Mouse (Mus musculus): Measurements from ENCODE around the gene 2810408A11Rik. TPM values are rescaled to one million over a fixed set of nuclear protein-coding genes. Genes with fewer than 3 reads are reported as not detected.

Gene 2810408A11Rik
- polyA plus RNA-seq, 1 experiment from 2014 or later, result 14.8 TPM

Small RNAs within 50 kb of the gene (microRNA-seq; reads per million reads assigned to microRNA genes)
- gene Mir6924, result not detected

Other genes with a start within 250 kb of the 2810408A11Rik start
- 0.16 TPM in 1 of 2 replicates, not detected in the other for gene Sox15, start 245.7 kb downstream of the 2810408A11Rik start, polyA plus RNA-seq (2016; fragmentation: Nextera tagmentation; extraction: Ambion mirVana)
- gene Mpdu1, start 238.3 kb downstream of the 2810408A11Rik start, polyA plus RNA-seq (2016; fragmentation: Nextera tagmentation; extraction: Ambion mirVana), result 85.1 and 86.2 TPM in 2 replicates
- 7.0 and 7.4 TPM in 2 replicates for gene Cd68, start 234.8 kb downstream of the 2810408A11Rik start, polyA plus RNA-seq (2016; fragmentation: Nextera tagmentation; extraction: Ambion mirVana)
- 710 and 716 TPM in 2 replicates for gene Eif4a1, start 228.6 kb downstream of the 2810408A11Rik start, polyA plus RNA-seq (2016; fragmentation: Nextera tagmentation; extraction: Ambion mirVana)
- 112 and 114 TPM in 2 replicates for gene Senp3, start 218.9 kb downstream of the 2810408A11Rik start, polyA plus RNA-seq (2016; fragmentation: Nextera tagmentation; extraction: Ambion mirVana)
- gene Tnfsf13, start 215.2 kb downstream of the 2810408A11Rik start, polyA plus RNA-seq (2016; fragmentation: Nextera tagmentation; extraction: Ambion mirVana), result 0.11 and 0.30 TPM in 2 replicates
- gene Tnfsf12, start 205.1 kb downstream of the 2810408A11Rik start, polyA plus RNA-seq (2016; fragmentation: Nextera tagmentation; extraction: Ambion mirVana), result 1.2 and 1.4 TPM in 2 replicates
- 1.0 and 1.3 TPM in 2 replicates for gene Tnfsfm13, start 204.9 kb downstream of the 2810408A11Rik start, polyA plus RNA-seq (2016; fragmentation: Nextera tagmentation; extraction: Ambion mirVana)
- 25.6 and 32.2 TPM in 2 replicates for gene Polr2a, start 142.3 kb downstream of the 2810408A11Rik start, polyA plus RNA-seq (2016; fragmentation: Nextera tagmentation; extraction: Ambion mirVana)
- gene Slc35g3, start 139.0 kb downstream of the 2810408A11Rik start, polyA plus RNA-seq (2016; fragmentation: Nextera tagmentation; extraction: Ambion mirVana), result 0.09 TPM in 1 of 2 replicates, not detected in the other
- gene Zbtb4, start 135.1 kb downstream of the 2810408A11Rik start, polyA plus RNA-seq (2016; fragmentation: Nextera tagmentation; extraction: Ambion mirVana), result 0.64 and 0.91 TPM in 2 replicates
- 1.1 TPM in 2 replicates for gene Chrnb1, start 105.0 kb downstream of the 2810408A11Rik start, polyA plus RNA-seq (2016; fragmentation: Nextera tagmentation; extraction: Ambion mirVana)
- gene Fgf11, start 99.1 kb downstream of the 2810408A11Rik start, polyA plus RNA-seq (2016; fragmentation: Nextera tagmentation; extraction: Ambion mirVana), result 1.0 and 1.4 TPM in 2 replicates
- gene Tmem102, start 95.4 kb downstream of the 2810408A11Rik start, polyA plus RNA-seq (2016; fragmentation: Nextera tagmentation; extraction: Ambion mirVana), result 0.90 and 0.99 TPM in 2 replicates
- not detected in 2 replicates for gene Gm39566, start 85.7 kb downstream of the 2810408A11Rik start, polyA plus RNA-seq (2016; fragmentation: Nextera tagmentation; extraction: Ambion mirVana)
- not detected in 2 replicates for gene Spem2, start 82.5 kb downstream of the 2810408A11Rik start, polyA plus RNA-seq (2016; fragmentation: Nextera tagmentation; extraction: Ambion mirVana)
- gene Spem1, start 78.8 kb downstream of the 2810408A11Rik start, polyA plus RNA-seq (2016; fragmentation: Nextera tagmentation; extraction: Ambion mirVana), result 0.12 and 0.19 TPM in 2 replicates
- 6.1 and 8.6 TPM in 2 replicates for gene Nlgn2, start 63.2 kb downstream of the 2810408A11Rik start, polyA plus RNA-seq (2016; fragmentation: Nextera tagmentation; extraction: Ambion mirVana)
- 345 and 346 TPM in 2 replicates for gene Tmem256, start 62.5 kb downstream of the 2810408A11Rik start, polyA plus RNA-seq (2016; fragmentation: Nextera tagmentation; extraction: Ambion mirVana)
- 70.4 and 81.8 TPM in 2 replicates for gene Plscr3, start 54.6 kb downstream of the 2810408A11Rik start, polyA plus RNA-seq (2016; fragmentation: Nextera tagmentation; extraction: Ambion mirVana)
- 0.41 and 0.44 TPM in 2 replicates for gene Tnk1, start 42.3 kb downstream of the 2810408A11Rik start, polyA plus RNA-seq (2016; fragmentation: Nextera tagmentation; extraction: Ambion mirVana)
- not detected in 2 replicates for gene Tmem95, start 23.0 kb downstream of the 2810408A11Rik start, polyA plus RNA-seq (2016; fragmentation: Nextera tagmentation; extraction: Ambion mirVana)
- 6.4 and 7.0 TPM in 2 replicates for gene Kctd11, start 19.6 kb downstream of the 2810408A11Rik start, polyA plus RNA-seq (2016; fragmentation: Nextera tagmentation; extraction: Ambion mirVana)
- 1.0 and 1.2 TPM in 2 replicates for gene Acap1, start 5.4 kb downstream of the 2810408A11Rik start, polyA plus RNA-seq (2016; fragmentation: Nextera tagmentation; extraction: Ambion mirVana)
- gene Neurl4, start 85 bp upstream of the 2810408A11Rik start, polyA plus RNA-seq (2016; fragmentation: Nextera tagmentation; extraction: Ambion mirVana), result 12.8 and 14.3 TPM in 2 replicates
- gene Gps2, start 12.9 kb upstream of the 2810408A11Rik start, polyA plus RNA-seq (2016; fragmentation: Nextera tagmentation; extraction: Ambion mirVana), result 98.4 and 111 TPM in 2 replicates
- gene Eif5a, start 21.0 kb upstream of the 2810408A11Rik start, polyA plus RNA-seq (2016; fragmentation: Nextera tagmentation; extraction: Ambion mirVana), result 2,258 and 2,701 TPM in 2 replicates
- 2.4 and 2.8 TPM in 2 replicates for gene Ybx2, start 34.8 kb upstream of the 2810408A11Rik start, polyA plus RNA-seq (2016; fragmentation: Nextera tagmentation; extraction: Ambion mirVana)
- gene Slc2a4, start 47.2 kb upstream of the 2810408A11Rik start, polyA plus RNA-seq (2016; fragmentation: Nextera tagmentation; extraction: Ambion mirVana), result 12.6 and 12.8 TPM in 2 replicates
- 7.1 and 7.6 TPM in 2 replicates for gene Cldn7, start 63.8 kb upstream of the 2810408A11Rik start, polyA plus RNA-seq (2016; fragmentation: Nextera tagmentation; extraction: Ambion mirVana)
- 20.5 and 26.3 TPM in 2 replicates for gene Ctdnep1, start 80.2 kb upstream of the 2810408A11Rik start, polyA plus RNA-seq (2016; fragmentation: Nextera tagmentation; extraction: Ambion mirVana)
- gene Elp5, start 81.5 kb upstream of the 2810408A11Rik start, polyA plus RNA-seq (2016; fragmentation: Nextera tagmentation; extraction: Ambion mirVana), result 151 and 155 TPM in 2 replicates
- gene Gabarap, start 90.2 kb upstream of the 2810408A11Rik start, polyA plus RNA-seq (2016; fragmentation: Nextera tagmentation; extraction: Ambion mirVana), result 409 and 454 TPM in 2 replicates
- gene Phf23, start 94.8 kb upstream of the 2810408A11Rik start, polyA plus RNA-seq (2016; fragmentation: Nextera tagmentation; extraction: Ambion mirVana), result 95.1 and 96.3 TPM in 2 replicates
- 52.1 and 54.1 TPM in 2 replicates for gene Dvl2, start 99.6 kb upstream of the 2810408A11Rik start, polyA plus RNA-seq (2016; fragmentation: Nextera tagmentation; extraction: Ambion mirVana)
- 42.2 and 48.6 TPM in 2 replicates for gene Acadvl, start 114.4 kb upstream of the 2810408A11Rik start, polyA plus RNA-seq (2016; fragmentation: Nextera tagmentation; extraction: Ambion mirVana)
- gene Dlg4, start 116.0 kb upstream of the 2810408A11Rik start, polyA plus RNA-seq (2016; fragmentation: Nextera tagmentation; extraction: Ambion mirVana), result 16.6 and 23.8 TPM in 2 replicates
- gene Asgr1, start 153.1 kb upstream of the 2810408A11Rik start, polyA plus RNA-seq (2016; fragmentation: Nextera tagmentation; extraction: Ambion mirVana), result 0.58 and 0.73 TPM in 2 replicates
- gene Asgr2, start 191.7 kb upstream of the 2810408A11Rik start, polyA plus RNA-seq (2016; fragmentation: Nextera tagmentation; extraction: Ambion mirVana), result not detected in 2 replicates
- 0.12 TPM in 1 of 2 replicates, not detected in the other for gene Mgl2, start 229.3 kb upstream of the 2810408A11Rik start, polyA plus RNA-seq (2016; fragmentation: Nextera tagmentation; extraction: Ambion mirVana)

Data from midbrain, embryonic 10.5 days (tissue).